Mouse (Mus musculus): ENCODE measurements at regions not wholly inside any gene's neighbourhood (a gene's known extent, or its start where the extent isn't known, plus 50 kb on each side); places are given as distances from the start of the nearest gene placed in this dataset.

- TF ChIP-seq CTCF (IDR thresholded peaks at IDR 0.05; ENCODE audit: low read depth, low read length) (no peak), POLR2A (IDR thresholded peaks at IDR 0.05; ENCODE audit: borderline replicate concordance, low read depth, low read length) (no peak)
Measured at GRCm38 (mm10) chr13:6955713-6956112, 307.1 kb upstream of the Pfkp start.

Data from bone marrow macrophage, adult 2 months (primary cell).